Mouse (Mus musculus) olfactory bulb, adult 2 months (tissue): ENCODE data around the gene Tbc1d4. TPM values are rescaled to one million over a fixed set of nuclear protein-coding genes. Genes with fewer than 3 reads are reported as not detected.

Source experiments
- H3K27ac ChIP-seq: fragments of 200-500 bp; 2 replicates; pipeline ENCODE4 v1.5.1; 2012; ENCODE audit warnings: low read depth, low read length; ENCODE audit not compliant: insufficient read depth
- H3K4me1 ChIP-seq: fragments of 200-500 bp; 2 replicates; pipeline ENCODE4 v1.6.1; 2012; ENCODE audit warnings: low read length; ENCODE audit not compliant: control insufficient read depth, insufficient read depth
- H3K4me3 ChIP-seq: fragments of 200-500 bp; 2 replicates; pipeline ENCODE4 v1.5.1; 2012; ENCODE audit warnings: mild to moderate bottlenecking, low read depth, low read length, moderate library complexity; ENCODE audit not compliant: insufficient read depth
- CTCF ChIP-seq: fragments of 200-500 bp; IDR thresholded peaks from 2 replicates; pipeline ENCODE4 v1.5.1; 2012; ENCODE audit warnings: low read depth, mild to moderate bottlenecking, low read length, moderate library complexity; ENCODE audit not compliant: insufficient read depth
- POLR2A ChIP-seq: fragments of 200-500 bp; IDR thresholded peaks from 2 replicates; pipeline ENCODE4 v1.6.1; 2012; ENCODE audit warnings: mild to moderate bottlenecking, low read depth, low read length, moderate library complexity; ENCODE audit not compliant: insufficient read depth
- WGBS: fragments of 180-500 bp; shearing (Covaris S2); methylation state at CpG from one replicate; pipeline ENCODE4 v1.1.7; 2018; 5-methylcytosine and 5-hydroxymethylcytosine counted together
- polyA plus RNA-seq: library from polyadenylated mRNA; stranded (reverse); fragments of >200 nt; gene quantifications from 2 replicates; pipeline ENCODE4 v1.2.4, GENCODE M21; 2012; ENCODE audit warnings: low replicate concordance; ENCODE audit not compliant: missing spikeins, insufficient read depth, insufficient read length

Gene Tbc1d4
- polyA plus RNA-seq, 1 experiment = not detected

DNA sequence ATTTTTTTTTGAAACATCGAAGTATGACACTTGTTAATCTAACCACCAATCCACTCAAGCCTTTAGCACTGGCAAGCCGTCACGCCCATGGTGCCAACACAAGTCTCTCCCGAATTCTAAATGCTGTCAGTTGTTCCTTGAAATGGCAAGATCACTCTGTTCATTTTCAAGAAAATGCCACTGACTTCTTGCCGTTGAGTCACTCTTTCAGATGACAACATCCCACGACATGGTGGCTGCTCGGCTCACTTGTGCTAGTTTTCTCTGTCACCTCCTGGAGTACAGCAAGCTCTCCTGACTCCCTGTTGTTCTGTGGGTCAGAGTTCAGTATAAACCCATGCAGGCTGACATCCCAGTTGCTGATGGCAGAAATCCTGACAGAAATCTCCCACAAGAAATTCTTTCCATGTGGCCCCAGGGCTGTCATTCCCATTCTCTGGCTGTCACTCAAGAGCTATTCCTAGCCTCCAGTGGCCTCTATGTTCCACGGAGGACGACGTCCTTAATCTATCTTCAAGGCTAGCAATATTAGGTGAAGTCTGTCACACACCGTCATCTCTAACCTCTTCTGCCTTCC, 81.5 kb downstream of the Tbc1d4 start:
- H3K4me3 ChIP-seq = no peak overlapping the region
- TF ChIP-seq POLR2A = no peak
- TF ChIP-seq CTCF = no peak
- 0 out of 2 replicates have a peak, but pooled peaks cover 2% of the 10 kb centered on the region for H3K4me1 ChIP-seq
- H3K27ac ChIP-seq = no peak overlapping the region
- WGBS = 92% methylated on average over 11 of the region's 11 CpGs

GRCm38 (mm10) chr14:101526478-101526877, 82.5 kb downstream of the Tbc1d4 start:
- TF ChIP-seq CTCF (no peak), POLR2A (no peak)
- Histone ChIP-seq H3K27ac (no peak overlapping the region), H3K4me1 (no peaks in the 10 kb centered on the region), H3K4me3 (no peak overlapping the region)
- 91% methylated on average over 1 of the region's 1 CpGs for WGBS

GRCm38 (mm10) chr14:101519964-101520363, 89.0 kb downstream of the Tbc1d4 start:
- no peak overlapping the region for H3K27ac ChIP-seq
- no peak overlapping the region for H3K4me3 ChIP-seq
- no peak for TF ChIP-seq CTCF
- no peak for TF ChIP-seq POLR2A
- WGBS = 95% methylated on average over 2 of the region's 2 CpGs
- H3K4me1 ChIP-seq = no peaks in the 10 kb centered on the region

DNA sequence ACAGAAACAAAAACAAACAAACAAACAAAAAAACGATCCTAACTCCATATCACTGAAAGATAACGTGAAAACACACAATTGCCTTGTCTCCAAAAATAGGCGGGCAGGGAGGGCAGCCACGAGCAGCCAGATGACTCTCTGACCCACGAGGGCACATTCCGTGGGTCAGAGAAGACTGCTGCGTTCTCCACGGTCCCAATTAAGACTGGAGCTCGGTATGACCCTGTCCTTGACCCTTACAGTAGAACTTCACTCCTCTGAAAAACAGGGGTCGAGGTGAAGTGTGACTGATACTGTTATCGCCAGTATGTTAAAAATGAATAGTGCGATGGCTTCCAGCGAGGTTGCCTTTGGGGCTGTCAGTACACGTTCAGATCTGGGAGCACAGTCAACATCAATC, 90.7 kb downstream of the Tbc1d4 start:
- Histone ChIP-seq H3K4me1 (no peaks in the 10 kb centered on the region), H3K4me3 (no peak overlapping the region), H3K27ac (no peak overlapping the region)
- no peak for TF ChIP-seq POLR2A
- no peak for TF ChIP-seq CTCF
- 79% methylated on average over 14 of the region's 14 CpGs for WGBS

GRCm38 (mm10) chr14:101517801-101518200, 91.2 kb downstream of the Tbc1d4 start:
- H3K4me1 ChIP-seq = no peaks in the 10 kb centered on the region
- TF ChIP-seq POLR2A (no peak), CTCF (no peak)
- H3K4me3 ChIP-seq = no peak overlapping the region
- 87% methylated on average over 6 of the region's 6 CpGs for WGBS
- no peak overlapping the region for H3K27ac ChIP-seq

DNA sequence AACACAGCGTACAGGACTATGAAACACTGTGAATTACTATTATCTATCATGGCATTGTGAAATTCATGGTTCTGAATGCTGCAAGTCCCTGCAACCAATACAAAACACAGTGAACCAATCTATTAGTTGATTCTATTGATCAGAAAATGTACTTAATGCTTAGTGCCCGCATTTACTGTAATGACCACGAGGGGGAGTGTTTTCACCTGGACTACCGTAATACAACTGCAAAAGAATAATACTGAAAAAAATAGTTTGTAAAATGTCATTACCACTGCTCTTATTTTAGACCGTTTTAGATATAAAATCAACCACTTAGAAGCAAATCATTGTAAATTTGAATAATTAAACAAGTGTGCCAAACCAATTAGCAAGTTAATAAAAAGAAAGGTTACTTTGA, 91.7 kb downstream of the Tbc1d4 start:
- H3K27ac ChIP-seq = no peak overlapping the region
- WGBS = 23% methylated on average over 5 of the region's 5 CpGs

DNA sequence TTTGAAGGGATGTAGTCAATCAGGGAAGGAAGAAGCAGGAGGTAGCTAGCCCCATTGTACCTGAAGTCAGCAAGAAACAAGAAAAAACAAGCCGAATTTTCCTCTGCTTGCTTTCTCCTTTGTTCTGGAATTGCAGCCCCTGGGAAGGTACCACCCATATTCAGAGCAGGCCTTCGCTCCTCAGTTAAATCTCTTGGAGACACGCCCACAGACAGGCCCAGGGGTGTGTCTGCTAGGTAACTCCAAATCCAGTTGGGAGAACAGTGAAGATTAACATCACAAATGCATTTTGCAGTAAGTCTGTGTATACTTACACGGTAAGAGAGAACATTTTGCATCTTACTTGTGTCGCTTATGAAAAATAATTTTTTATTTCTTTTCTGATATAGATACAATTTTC, 92.1 kb downstream of the Tbc1d4 start:
- Histone ChIP-seq H3K27ac (no peak overlapping the region), H3K4me1 (no peaks in the 10 kb centered on the region), H3K4me3 (no peak overlapping the region)
- 37% methylated on average over 5 of the region's 5 CpGs for WGBS
- no peak for TF ChIP-seq POLR2A
- TF ChIP-seq CTCF = no peak

More for the DNA sequence above, 91.7 kb downstream of the Tbc1d4 start:
- TF ChIP-seq CTCF = no peak
- TF ChIP-seq POLR2A = no peak
- Histone ChIP-seq H3K4me1 (no peaks in the 10 kb centered on the region), H3K4me3 (no peak overlapping the region)

GRCm38 (mm10) chr14:101516031-101516430, 93.0 kb downstream of the Tbc1d4 start:
- H3K4me3 ChIP-seq = no peak overlapping the region
- no peak for TF ChIP-seq POLR2A
- no peak for TF ChIP-seq CTCF
- no peak overlapping the region for H3K27ac ChIP-seq
- H3K4me1 ChIP-seq = no peaks in the 10 kb centered on the region
- 93% methylated on average over 11 of the region's 11 CpGs for WGBS

GRCm38 (mm10) chr14:101515271-101515670, 93.7 kb downstream of the Tbc1d4 start:
- no peak overlapping the region for H3K27ac ChIP-seq
- H3K4me1 ChIP-seq = no peaks in the 10 kb centered on the region
- no peak overlapping the region for H3K4me3 ChIP-seq
- 94% methylated on average over 4 of the region's 4 CpGs for WGBS
- TF ChIP-seq POLR2A (no peak), CTCF (no peak)
